Mouse (Mus musculus) ovary, postnatal 14 days (tissue): ENCODE results near the gene Mrpl20.

Source experiments
- DNase-seq: peaks from one replicate; pipeline ENCODE4 v3.0.0; 2022; ENCODE audit warnings: low spot score

Mrpl20 gene

DNA sequence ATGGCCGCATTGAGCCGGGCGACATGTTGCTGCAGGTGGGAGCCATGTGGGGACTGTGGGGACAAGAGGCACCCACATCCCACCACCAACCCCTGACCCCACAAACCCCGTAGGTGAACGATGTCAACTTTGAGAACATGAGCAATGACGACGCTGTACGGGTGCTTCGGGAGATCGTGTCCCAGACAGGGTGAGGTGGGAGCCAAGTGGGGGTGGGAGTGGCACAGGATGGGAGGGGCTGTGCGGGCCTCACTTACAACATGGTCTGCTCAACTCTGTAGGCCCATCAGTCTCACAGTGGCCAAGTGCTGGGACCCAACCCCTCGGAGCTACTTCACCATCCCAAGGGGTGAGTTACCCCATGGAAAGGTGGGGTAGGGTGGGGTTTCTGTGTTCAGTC is 52.3 kb downstream of the Mrpl20 start:
- no peak for DNase-seq

DNA sequence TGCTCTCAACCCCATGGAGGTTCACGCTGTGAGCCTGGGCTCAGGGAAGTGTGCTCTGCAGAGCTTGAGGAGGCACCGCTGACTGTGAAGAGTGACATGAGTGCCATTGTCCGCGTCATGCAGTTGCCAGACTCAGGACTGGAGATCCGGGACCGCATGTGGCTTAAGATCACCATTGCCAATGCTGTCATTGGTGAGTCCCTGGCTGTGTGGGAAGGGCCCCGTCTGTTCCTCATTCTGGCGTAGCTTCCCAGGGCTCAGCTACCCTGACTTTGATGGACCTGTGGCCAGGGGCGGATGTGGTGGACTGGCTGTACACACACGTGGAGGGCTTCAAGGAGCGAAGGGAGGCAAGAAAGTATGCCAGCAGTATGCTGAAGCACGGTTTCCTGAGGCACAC is 53.4 kb downstream of the Mrpl20 start:
- no peak for DNase-seq

DNA sequence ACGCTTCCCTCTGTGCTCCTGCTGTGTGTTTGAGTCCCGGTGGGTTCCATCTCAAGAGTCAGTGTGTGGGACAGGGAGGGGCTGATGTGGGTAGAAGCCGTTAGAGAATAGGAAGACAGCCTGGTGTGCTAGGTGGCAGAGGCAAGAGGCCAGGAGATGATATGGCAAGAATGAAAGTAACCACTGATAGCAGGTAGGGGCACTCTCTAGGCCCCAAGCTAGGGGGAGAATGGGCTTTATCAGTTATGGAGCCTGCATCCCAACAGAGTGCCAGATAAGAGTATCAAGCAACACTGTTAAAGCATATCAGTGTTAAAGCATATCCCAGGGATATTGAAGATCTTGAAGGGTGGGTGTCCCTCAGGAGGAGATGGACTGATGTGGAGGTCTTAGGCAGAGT is 54.2 kb downstream of the Mrpl20 start:
- DNase-seq: no peak

DNA sequence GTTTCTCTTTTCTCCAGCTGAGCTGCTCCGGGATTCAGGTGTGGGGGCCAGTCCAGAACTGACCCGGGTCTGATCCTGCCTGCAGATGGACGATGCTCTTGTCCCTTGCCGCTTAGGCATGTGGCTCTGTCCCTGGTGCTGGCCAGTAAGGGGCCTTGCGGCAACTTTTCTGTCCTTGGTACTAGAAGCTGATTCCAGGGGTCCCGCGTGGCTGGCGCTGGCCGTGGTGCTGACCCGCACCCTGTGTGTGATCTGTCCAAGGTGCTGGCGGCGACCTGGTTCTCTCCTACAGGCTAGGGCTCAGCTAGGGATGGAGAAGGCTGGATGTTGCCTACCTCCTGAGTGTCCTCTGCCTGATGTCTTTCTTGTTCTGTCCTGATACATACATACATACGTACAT is 56.6 kb downstream of the Mrpl20 start:
- DNase-seq: peak; percentile 68
